Mouse (Mus musculus) CD4-positive, CD25-positive, alpha-beta regulatory T cell, adult 4 months (primary cell): ENCODE results near the gene Sdr39u1. TPM values are rescaled to one million over a fixed set of nuclear protein-coding genes. Genes with fewer than 3 reads are reported as not detected.

Source experiments
- ATAC-seq: one replicate; pipeline ENCODE4 v1.8.0; 2017
- polyA plus RNA-seq, 2 experiments: library from polyadenylated mRNA; unstranded; fragments of 100-300 nt; shearing (Covaris generic); gene quantifications; one replicate each; pipeline ENCODE4 v1.2.1; 2017

The Sdr39u1 gene
- polyA plus RNA-seq, 2 experiments from 2014 or later: 88.4 to 115 TPM

DNA sequence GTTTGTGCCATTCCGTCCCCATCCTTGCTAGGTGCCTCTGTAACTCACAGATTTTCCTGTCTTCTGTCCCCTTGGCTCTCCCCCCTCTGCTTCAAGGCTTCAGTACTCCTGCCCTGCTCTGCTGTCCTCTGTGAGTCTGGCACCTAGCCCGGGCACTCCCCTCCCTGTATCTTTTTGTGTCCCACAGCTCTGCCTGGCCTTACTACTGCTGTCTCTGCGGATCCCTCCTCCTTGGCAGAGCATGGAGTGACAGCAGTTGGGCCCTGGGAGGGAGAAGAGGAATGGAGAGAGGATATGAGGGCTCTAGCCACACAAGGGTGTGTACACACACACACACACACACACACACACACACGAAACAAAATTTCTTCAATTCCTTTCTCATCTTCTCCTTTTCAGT, 15.9 kb downstream of the Sdr39u1 start, which contains the start of gene Cbln3:
Cbln3 (minus strand) TSS at position 227 of the 400 bp plus-strand sequence.
- no peak for ATAC-seq

DNA sequence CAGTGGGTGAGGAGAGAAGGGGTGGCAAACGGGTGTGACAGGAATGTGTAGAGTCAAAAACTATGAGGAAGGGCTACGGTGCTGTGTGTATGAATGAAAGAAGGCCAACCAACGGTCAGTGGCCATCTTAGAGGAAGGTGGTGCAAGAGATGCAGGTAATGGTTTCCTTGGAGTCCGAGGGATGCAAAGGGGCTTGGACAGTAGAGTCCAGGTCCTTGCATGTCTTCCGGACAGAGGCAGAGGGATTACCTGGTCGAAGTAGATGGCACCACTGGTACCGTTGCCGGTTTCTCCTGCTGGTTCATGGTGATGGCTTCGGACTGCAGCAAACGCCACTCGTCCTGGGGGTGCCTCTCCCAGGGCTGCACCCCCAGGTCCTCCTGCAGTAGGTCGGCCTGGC, 16.4 kb downstream of the Sdr39u1 start:
- ATAC-seq: no peak

DNA sequence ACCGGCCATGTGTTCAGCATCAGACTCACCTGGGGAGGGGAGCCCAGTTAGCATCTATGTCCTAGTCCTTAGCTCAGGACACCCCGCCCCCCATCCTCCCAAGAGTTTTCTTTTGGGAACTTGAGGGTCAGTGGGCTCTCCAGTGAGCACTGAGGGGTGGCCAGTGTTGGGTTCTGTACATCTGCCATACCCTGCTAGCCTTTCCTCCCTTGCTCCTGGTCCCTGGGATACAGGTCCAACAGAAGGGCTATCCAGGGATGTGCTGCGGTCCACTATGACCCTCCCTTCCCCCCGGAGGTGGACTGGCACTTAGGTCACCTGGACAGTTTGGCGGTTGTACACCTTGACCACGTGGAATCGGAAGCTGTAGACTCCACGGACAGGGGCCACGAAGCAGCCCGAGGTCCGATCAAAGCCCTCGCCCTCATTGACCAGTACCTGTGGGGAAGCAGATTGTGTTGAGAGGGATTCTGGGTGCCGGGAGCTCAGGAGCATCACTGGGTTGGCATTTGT, 16.9 kb downstream of the Sdr39u1 start:
- no peak for ATAC-seq

DNA sequence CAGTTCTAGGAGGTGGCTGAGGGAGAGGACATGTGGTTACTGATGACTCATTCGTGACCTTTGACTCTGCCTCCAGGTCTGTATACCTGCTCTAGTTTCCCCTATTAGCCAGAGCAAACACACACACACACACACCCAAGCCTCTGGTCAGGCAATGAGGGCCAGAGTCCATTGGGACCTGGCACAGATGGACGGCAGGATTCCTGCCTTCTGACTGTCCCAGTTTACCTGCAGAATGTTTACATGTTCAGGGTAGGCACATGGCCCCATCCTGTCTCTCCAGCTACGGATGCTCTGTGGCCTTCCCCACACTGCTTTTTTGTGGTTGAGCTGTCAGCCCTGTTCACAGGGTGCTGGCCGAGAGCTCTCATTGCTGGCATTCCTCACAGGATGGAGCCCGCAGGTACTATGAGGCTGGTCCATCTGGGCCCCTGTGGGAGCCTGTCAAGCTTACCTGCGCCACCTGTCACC, 17.9 kb downstream of the Sdr39u1 start:
- ATAC-seq: peak; percentile 35

DNA sequence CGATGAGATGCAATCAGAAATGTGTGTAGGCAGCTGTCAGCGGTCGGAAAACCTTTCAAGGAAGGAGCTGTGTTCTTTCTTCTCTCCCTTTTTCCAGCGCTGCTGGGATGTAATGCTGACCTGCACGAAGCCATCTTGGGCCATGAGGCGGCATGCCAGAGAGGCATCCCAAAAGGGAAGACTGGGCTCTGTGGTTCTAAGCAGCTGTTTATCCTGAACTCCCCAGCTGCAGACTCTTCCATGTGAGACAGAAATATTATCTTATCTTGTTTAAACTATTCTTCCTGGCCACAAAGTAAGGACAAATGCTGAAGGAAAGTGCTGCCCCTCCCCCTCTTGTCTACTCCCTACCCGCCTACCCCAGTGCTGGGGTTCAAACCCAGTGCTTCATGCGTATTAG, 19.1 kb downstream of the Sdr39u1 start:
- ATAC-seq: no peak

DNA sequence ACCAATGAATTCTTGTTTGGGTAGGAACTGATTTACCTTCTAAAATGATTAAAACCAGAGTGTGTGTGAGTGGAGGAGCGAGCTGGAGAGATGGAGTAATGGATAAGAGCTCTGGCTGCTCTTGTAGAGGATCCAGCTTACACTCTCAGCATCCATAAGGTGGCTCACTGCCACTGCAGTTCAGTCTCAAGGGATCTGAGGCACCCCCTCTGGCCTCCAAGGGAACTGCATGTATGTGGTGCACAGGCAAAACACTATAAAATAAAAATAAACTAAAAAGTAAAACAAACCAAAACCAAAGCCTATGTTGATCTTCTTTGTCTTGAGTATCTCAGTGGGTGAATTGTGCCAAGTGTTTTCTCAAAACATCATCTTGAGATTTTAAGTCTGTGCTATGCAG, 20.5 kb downstream of the Sdr39u1 start:
- ATAC-seq: peak; percentile 84

DNA sequence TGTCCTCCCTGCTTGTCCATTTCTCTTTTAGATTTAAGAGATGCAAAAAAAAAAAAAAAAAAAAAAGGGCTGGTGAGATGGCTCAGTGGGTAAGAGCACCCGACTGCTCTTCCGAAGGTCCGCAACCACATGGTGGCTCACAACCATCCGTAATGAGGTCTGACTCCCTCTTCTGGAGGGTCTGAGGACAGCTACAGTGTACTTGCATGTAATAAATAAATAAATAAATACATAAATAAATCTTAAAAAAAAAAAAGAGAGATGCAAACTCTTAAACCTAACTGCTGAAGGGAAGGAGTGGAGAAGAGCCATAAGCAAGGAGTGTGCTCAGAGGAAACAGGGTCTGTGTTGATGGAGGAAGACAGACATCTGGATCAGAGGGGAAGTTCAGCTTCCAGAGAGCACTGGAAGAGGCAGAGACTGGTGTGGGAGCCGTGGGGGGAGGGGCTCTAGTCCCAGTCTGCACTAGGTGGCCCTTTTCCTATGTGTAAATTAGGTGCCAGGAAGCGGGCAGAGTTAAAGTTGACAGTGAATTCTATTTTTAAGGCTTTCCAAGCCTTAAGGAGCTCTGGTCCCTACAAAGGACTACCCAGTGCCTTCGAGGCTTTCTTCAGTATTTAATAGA, 21.7 kb downstream of the Sdr39u1 start:
- no peak for ATAC-seq

DNA sequence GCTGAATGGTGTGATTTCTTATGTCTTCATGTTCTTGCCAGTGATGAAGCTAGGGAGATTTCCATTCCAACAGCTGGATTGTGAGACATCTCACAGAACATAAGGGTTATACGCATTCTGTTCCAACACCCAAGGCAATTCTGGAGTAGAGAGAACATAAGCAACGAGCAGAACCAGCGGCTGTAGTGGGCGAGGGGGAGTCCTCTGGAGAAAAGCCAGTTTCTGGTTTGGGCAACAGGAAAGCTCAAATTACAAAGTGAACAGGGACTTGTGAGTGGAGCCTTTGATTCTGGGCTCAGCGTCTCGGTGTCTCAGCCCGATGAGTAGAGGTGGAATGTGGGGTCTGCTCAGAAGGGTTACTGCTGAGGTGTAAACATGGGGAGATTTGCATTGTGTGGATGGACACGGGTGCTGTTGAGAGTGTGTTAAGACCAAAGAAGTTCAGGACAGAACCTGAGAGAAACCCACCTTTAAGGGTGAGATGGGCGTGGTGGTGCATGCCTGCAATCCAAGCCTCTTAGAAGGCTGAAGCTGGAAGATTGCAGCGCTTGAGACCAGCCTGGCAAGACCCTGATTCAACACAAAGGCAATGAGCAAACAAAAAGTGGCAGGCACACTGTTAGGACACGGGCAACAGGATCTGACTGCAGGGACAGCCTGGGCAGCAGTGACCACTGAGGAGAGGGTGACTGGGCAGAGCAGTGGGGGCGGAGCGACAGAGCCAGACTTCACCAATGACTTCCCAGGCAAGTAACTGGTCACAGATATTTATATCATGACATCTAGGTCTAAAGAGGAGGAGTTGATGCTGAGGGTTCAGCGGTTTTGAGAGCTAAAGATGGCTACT, 22.4 kb downstream of the Sdr39u1 start:
- ATAC-seq: no peak

DNA sequence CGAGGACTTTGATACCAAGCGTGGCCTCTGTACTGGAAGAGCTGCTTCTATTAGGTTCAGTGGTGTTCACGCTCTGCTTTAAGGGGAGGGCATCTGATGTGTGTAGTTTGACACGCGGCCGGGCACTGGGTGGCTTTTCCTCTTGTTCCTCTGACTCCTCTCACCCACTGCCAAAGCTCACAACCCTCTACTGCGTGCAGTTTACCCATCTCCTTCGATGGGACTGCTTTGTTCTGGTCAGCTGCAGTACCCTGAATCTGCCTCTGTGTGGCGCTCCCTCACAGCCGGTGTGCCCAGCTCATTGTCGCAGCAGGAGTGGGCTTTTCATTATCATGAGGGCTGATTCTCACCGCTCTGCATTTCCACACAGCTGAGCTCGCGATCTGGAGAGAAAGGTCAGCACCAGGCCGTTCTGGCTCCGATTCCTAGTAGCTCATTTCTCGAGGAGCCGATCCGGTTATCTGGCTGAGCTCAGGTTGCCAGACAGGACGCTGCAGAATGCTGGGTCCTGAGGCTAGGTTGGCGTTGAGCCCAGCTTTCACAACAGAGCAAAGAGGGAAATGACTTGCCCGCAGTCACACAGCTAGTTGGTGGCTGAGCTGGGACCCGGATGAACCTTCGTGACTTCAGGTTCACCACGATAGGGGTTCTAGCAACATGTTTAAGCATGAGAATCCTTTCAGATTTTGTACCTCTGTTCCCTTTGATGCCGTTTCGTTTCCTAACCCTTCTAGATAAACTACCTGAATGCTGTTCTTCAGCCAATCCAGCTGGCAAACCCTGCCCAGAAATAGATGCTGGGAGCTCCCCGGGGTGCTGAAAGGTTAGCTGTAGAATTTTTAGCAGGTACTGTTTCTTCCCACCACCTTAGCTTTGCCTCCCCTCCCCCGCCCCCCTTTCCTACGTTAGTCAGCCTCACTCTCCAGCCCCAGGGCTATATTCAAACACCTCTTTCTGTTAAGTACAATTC, 26.1 kb downstream of the Sdr39u1 start:
- ATAC-seq: peak; percentile 88

DNA sequence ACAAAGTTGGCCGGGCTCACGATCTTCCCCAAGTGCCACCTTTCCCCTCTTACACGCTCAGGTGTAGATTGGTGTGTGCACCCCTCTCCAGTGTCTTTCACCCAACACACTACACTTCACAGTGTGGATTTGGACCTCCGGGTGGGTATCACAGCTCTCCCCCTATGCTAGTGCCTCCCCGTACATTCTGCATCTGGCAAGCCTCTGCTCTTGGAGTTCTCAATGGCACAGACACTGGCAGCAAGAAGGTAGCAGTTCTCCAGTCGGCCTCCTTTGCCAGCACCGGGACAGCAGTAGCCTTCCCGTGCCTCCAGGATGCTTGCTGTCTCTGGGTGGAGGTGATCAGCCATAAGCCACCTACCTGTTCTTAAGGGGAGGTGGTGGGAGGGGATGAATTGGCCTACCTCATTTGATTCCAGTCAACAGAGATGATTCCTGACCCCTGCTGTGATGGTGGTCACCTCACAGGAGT, 26.8 kb downstream of the Sdr39u1 start:
- no peak for ATAC-seq

DNA sequence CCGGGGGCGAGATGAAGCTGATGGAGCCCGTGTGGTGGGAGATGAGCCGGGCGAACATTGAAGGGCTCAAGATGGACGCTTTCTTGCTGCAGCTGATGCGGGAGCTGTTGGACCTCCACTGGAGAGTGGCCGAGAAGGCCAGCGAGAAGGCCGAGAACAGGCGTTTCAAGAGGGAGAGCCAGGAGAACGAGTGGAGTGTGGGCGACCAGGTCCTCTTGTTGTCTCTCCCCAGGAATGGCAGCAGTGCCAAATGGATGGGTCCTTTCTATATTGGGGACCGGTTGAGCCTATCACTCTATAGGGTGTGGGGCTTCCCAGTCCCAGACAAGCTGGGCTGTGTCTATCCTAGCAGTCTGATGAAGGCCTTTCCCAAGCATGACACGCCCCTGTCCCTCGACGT, 27.5 kb downstream of the Sdr39u1 start:
- ATAC-seq: no peak

DNA sequence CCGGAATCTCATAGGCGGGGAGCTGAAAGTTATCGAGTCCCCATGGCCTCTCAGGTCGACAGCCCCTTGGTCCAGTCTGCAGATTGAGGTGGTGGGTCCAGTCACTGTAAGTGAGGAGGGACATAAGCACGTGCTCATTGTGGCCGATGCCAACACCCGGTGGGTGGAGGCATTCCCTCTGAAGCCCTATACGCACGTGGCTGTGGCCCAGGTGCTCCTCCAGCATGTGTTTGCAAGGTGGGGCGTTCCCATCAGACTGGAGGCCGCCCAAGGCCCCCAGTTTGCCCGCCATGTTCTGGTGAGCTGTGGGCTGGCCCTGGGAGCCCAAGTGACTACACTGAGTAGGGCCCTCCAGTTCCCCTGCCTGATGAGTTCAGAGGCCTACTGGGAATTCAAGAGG, 28.1 kb downstream of the Sdr39u1 start:
- ATAC-seq: no peak

DNA sequence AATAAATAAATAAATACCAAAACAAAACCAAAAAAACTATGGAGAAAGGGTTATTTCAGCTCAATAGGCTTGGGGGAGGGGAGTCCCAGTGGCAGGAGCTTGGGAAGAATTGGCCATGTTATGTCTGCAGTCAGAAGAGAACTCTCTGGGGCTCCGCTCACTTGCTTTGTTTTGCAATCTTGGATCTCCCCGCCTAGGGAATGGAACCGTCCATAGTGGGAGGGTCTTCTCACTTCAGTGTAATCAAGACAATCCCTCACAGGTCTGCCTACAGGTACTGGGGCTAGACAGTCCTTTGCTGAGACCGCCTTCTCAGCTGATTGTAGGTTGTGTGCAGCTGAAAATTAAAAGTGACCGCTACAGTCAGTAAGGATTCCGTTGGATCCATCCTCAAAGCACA, 30.6 kb downstream of the Sdr39u1 start:
- ATAC-seq: no peak

DNA sequence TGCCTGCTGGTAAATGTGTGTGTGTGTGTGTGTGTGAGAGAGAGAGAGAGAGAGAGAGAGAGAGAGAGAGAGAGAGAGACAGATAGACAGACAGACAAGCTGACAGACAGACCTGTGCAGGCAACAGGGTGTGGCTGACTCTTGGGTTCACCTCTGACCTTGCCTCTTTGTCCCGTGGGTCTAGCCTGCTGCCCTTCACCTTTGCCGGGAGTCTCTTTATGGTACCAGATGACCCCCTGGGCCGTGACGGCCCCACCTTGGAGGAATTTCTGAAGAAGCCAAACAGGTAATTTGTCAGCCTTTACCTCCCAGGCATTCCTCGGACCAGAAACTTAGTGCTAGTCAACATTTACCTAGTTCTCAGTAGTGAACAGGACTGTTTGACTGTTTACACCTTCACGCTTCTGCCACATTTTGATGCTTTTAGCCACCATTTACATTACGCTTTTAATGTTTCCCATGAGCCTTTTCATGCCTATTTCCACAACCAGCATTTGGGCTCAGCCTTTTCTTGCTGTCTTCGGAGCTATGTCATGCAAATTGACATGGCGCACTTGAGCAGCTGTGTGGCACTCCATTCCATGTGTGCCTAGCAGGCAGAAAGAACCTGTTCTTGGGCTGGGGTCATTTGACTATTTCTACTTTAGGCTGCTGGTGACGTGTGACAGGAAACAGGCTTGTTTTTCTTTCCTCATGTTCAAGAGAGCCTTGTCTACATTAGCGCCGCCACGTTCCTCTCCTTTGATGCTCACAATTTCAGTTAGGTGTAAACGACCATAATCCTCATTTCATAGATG, 31.7 kb downstream of the Sdr39u1 start:
- no peak for ATAC-seq

DNA sequence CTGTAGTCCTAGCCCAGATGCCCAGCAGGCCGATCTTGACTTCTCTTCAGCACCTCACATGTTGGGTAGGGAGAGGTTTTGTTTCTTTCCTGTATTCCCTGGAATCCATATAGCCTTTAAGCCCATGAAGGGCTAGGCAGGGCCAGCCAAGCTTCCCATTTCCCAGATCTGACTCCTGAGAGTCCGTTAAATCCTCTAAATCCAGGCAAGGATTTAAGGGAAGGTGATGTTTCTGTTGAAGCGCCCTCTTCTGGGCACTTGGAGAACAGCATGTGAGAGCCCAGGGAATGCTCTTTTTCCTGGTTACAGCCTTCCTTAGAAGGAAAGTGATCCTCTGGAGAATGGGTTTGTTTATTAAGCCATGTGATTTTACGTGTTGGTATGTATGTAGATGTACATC, 33.1 kb downstream of the Sdr39u1 start:
- no peak for ATAC-seq

DNA sequence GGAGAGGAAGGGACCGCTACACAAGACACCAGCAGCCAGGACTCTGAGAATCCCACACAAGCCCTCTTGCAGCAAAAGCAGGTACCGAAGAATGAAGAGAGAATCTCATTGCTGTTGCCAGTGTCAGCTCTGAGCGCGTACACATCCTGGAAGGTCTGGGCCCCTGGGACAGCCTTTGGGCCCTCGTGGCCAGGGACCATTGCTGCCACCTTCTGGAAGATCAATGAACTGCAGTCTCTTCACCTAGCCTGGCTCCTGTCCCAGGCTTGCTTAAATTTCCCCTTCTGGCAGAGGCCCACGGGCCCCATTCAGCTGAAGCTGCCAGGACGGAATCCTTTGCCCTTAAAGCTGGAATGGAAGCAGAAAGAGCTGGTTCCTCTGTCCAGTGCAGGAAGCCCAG, 36.3 kb downstream of the Sdr39u1 start:
- ATAC-seq: peak; percentile 62

DNA sequence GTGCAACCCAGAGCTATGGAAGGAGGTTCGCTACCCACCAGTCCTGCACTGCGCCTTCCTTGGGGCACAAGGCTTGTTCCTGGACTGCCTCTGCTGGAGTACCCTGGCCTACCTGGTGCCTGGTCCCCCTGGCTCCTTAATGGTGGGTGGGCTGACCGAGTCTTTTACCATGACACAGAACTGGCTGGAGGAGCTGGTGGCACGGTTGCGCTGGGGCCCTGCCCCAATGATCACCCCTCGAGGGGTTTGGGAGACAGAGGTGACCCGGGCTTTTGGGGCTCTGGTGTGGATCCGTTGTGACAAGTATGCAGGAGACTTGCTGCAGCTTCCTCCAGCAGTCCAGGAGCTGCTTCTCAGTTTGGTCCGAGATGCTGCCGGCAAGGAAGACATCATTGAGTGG, 37.1 kb downstream of the Sdr39u1 start:
- ATAC-seq: no peak

DNA sequence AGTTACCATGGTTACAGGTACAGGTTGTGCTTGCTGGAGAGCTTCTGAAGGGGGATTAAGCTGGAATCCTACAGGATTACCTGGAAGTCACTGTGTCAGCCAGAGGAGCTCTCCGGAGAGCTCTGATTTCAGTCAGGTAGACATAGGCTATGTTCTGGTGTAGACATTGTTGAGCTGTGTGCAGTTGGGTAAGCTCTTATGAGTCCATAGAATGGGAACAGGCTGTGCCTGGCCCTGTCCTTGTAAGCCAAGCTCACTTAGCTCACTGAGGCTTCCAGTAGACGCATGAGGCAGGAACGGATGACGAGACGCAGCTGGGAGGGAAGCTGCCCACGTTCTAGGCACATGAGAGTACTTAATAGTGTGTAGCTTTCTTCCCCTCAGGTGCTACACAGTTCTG, 37.9 kb downstream of the Sdr39u1 start:
- ATAC-seq: no peak

DNA sequence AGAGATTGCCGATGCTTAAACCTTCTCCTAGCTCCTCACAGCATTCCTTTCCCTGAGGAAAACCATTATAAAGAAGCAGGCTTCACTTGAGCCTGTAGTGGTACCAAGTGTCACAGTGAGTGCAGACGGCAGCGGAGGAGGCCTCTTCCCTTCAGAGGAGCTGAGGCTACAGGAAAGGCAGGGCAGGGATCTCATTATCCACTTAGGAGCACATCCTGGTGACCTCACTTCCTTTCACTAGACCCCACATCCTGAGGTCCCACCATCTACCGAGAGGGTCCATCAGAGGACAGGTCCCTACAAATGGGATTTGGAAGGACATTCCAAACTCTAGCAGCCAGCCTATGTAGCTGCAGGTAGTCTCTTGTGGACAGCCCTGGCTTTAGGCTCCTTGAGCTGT, 42.5 kb downstream of the Sdr39u1 start:
- ATAC-seq: no peak

DNA sequence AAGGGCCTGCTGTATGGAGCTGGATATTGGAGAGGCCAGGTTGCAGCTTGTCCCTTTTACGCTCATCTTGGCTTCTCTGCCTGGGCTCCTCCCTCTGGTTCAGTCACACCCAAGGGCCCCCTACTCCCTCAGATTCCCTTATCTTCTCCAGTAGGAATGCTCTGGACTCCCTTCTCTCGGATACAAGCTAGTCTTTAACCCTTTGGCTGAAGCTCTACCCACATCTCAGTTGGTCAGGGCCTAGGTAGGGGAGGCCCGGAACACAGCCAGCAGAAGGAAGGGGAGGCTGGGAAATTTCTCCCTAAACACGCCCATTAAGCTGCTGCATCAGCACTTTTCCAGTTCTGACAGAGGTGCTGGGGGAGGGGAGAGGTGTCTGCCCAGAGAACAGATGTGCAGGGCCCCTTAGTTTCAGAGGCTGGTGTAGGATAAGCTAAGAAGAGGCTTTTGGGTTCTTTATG, 45.0 kb downstream of the Sdr39u1 start:
- ATAC-seq: no peak

DNA sequence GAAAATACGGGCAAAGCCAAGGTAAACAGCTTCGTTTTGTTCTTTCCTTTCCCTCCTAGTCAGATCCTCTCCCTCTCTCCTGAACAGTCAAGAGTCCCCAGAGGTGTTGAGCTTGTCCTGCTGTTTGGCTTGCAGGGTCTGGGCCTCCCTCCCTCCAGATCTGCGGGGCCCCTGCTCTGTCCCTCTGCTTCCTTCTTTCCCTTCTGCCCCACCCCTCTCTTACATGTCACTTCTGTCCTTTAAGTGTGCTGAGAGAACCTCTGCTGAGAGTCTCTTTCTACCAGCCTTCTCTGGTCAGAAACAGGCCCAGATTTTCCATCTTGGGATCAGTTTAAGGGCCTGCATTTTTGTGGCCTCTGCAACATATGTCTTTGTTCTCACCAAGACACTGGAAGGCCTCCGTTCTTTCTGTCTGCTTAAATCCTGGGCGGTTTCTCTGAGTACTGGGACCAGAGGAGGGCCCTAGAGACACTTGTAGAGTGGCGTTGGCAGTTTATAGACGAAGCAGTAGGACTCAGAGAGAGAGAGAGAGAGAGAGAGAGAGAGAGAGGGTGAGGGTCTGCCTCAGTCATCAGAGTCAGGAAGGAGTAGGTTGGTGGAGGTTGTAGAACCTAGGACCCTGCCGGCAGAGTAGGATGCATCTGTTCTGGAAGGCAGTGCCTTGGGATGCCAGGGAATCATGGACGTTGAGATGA, 45.5 kb downstream of the Sdr39u1 start:
- no peak for ATAC-seq
